13 mouse cellular contexts compared by ENCODE assay signal in genomic region chr17:79817995-79818394, GRCm38 (mm10).
A peak's percentile ranks its signal among the peaks of the same experiment; 100 is the strongest.
DNase-seq lines count a peak whose midpoint lies in the region; ATAC-seq and TF ChIP-seq lines count a peak whose summit lies in the region.
"Had no signal": no experiment of that assay in that cellular context is flagged by ENCODE, and none has a peak within 500 bp of the region (broad histone marks: within the 10 kb centered on the region; RNA-seq: fewer than 3 reads in every experiment).

No protein-coding gene starts in this region.

- DNase-seq in forebrain, embryonic 11.5 days (ENCODE audit: low spot score), result peak; percentile 50
- DNase-seq in forebrain, postnatal 0 days, result no peak
- DNase-seq in ES-E14 (ENCODE audit: low read depth, low spot score), result peak; percentile 6
- peak; percentile 58 to 71 for DNase-seq in kidney, postnatal 36 days
- no peak for DNase-seq in thymus, postnatal 0 days (ENCODE audit: low spot score)
- DNase-seq in cerebellum, adult 9-10 months, result no peak
- DNase-seq: cerebellum, adult 18-20 months; gastrocnemius, postnatal 36 days had no signal

- no peak overlapping the region for H3K9ac ChIP-seq in forebrain, embryonic 11.5 days (ENCODE audit: low read length)
- no peak overlapping the region for H3K9ac ChIP-seq in forebrain, postnatal 0 days
- no peak overlapping the region for H3K9ac ChIP-seq in ES-E14 (ENCODE audit: insufficient read depth, low read depth, low read length, poor library complexity, severe bottlenecking)
- H3K9ac ChIP-seq in intestine, embryonic 15.5 days, result no peak overlapping the region
- H3K9ac ChIP-seq in heart, embryonic 12.5 days, result no peak overlapping the region
- H3K9ac ChIP-seq: hindbrain, embryonic 15.5 days; neural tube, embryonic 13.5 days had no signal

- 0 out of 2 replicates have a peak, but pooled peaks have one; percentile 39 for ATAC-seq in forebrain, embryonic 11.5 days (replicated peaks; ENCODE audit: low FRiP score)
- ATAC-seq in forebrain, postnatal 0 days, result no peak
- peak; percentile 82 for ATAC-seq in intestine, embryonic 15.5 days
- no peak for ATAC-seq in heart, embryonic 12.5 days (ENCODE audit: insufficient number of reproducible peaks, low FRiP score)

- no peak for TF ChIP-seq CTCF in forebrain, postnatal 0 days (IDR thresholded peaks at IDR 0.05; ENCODE audit: low read depth)

- H3K4me2 ChIP-seq in forebrain, embryonic 11.5 days (ENCODE audit: low read depth, low read length, severe bottlenecking), result no peak overlapping the region
- no peak overlapping the region for H3K4me2 ChIP-seq in forebrain, postnatal 0 days (ENCODE audit: low read depth)
- 0 out of 2 replicates have a peak overlapping the region, but pooled peaks have one; percentile 0 for H3K4me2 ChIP-seq in intestine, embryonic 15.5 days (replicated peaks)
- no peak overlapping the region for H3K4me2 ChIP-seq in heart, embryonic 12.5 days
- H3K4me2 ChIP-seq: hindbrain, embryonic 15.5 days; neural tube, embryonic 13.5 days had no signal

- in situ Hi-C loops in ES-E14 (cut with MboI; ENCODE audit: low sequenced_read_pairs in 2 of 2, unreplicated experiment in 2 of 2), result no loop called here

- H3K4me3 ChIP-seq in forebrain, embryonic 11.5 days (ENCODE audit: low read depth, low read length), result no peak overlapping the region
- no peak overlapping the region for H3K4me3 ChIP-seq in forebrain, postnatal 0 days (ENCODE audit: low read depth, low read length)
- H3K4me3 ChIP-seq in ES-E14 (ENCODE audit: insufficient read depth in 1 of 2, low read depth in 1 of 2, low read length in 2 of 2, poor library complexity in 1 of 2, severe bottlenecking in 1 of 2), result no peak overlapping the region
- no peak overlapping the region for H3K4me3 ChIP-seq in intestine, embryonic 15.5 days (replicated peaks)
- no peak overlapping the region for H3K4me3 ChIP-seq in heart, embryonic 12.5 days
- H3K4me3 ChIP-seq: hindbrain, embryonic 15.5 days; neural tube, embryonic 13.5 days had no signal

- no peaks in the 10 kb centered on the region for H3K36me3 ChIP-seq in forebrain, embryonic 11.5 days (ENCODE audit: control insufficient read depth, insufficient read depth, low read length)
- no peaks in the 10 kb centered on the region for H3K36me3 ChIP-seq in forebrain, postnatal 0 days (ENCODE audit: insufficient read depth)
- H3K36me3 ChIP-seq in ES-E14 (ENCODE audit: control insufficient read depth, insufficient read depth, low read length, poor library complexity, severe bottlenecking), result no peaks in the 10 kb centered on the region
- H3K36me3 ChIP-seq in intestine, embryonic 15.5 days, result no peaks in the 10 kb centered on the region
- H3K36me3 ChIP-seq in heart, embryonic 12.5 days, result no peaks in the 10 kb centered on the region
- H3K36me3 ChIP-seq: G1E; hindbrain, embryonic 15.5 days; neural tube, embryonic 13.5 days had no signal

- no peaks in the 10 kb centered on the region for H3K9me3 ChIP-seq in forebrain, embryonic 11.5 days (ENCODE audit: control insufficient read depth, low read length)
- no peaks in the 10 kb centered on the region for H3K9me3 ChIP-seq in forebrain, postnatal 0 days (ENCODE audit: low read length)
- no peaks in the 10 kb centered on the region for H3K9me3 ChIP-seq in ES-E14 (ENCODE audit: control insufficient read depth, insufficient read depth, low read depth, low read length)
- H3K9me3 ChIP-seq in intestine, embryonic 15.5 days, result no peaks in the 10 kb centered on the region
- no peaks in the 10 kb centered on the region for H3K9me3 ChIP-seq in heart, embryonic 12.5 days (replicated peaks)
- H3K9me3 ChIP-seq: G1E; hindbrain, embryonic 15.5 days; neural tube, embryonic 13.5 days had no signal

- peaks cover 31% of the 10 kb centered on the region for H3K27me3 ChIP-seq in forebrain, embryonic 11.5 days (ENCODE audit: control insufficient read depth, insufficient read depth, low read length)
- no peaks in the 10 kb centered on the region for H3K27me3 ChIP-seq in forebrain, postnatal 0 days (ENCODE audit: insufficient read depth, low read length)
- no peaks in the 10 kb centered on the region for H3K27me3 ChIP-seq in intestine, embryonic 15.5 days (replicated peaks)
- no peaks in the 10 kb centered on the region for H3K27me3 ChIP-seq in heart, embryonic 12.5 days (replicated peaks)

- no peak overlapping the region for H3K27ac ChIP-seq in forebrain, embryonic 11.5 days (ENCODE audit: low read depth, low read length)
- no peak overlapping the region for H3K27ac ChIP-seq in forebrain, postnatal 0 days (ENCODE audit: low read depth, low read length)
- H3K27ac ChIP-seq in ES-E14 (ENCODE audit: insufficient read depth, low read depth, low read length, poor library complexity, severe bottlenecking), result no peak overlapping the region
- H3K27ac ChIP-seq in intestine, embryonic 15.5 days, result no peak overlapping the region
- no peak overlapping the region for H3K27ac ChIP-seq in heart, embryonic 12.5 days (ENCODE audit: poor library complexity, severe bottlenecking)
- H3K27ac ChIP-seq: hindbrain, embryonic 15.5 days; neural tube, embryonic 13.5 days had no signal

- 4% methylated on average over 7 of the region's 7 CpGs for WGBS in forebrain, embryonic 11.5 days
- 10% methylated on average over 7 of the region's 7 CpGs for WGBS in forebrain, postnatal 0 days
- WGBS in intestine, embryonic 15.5 days, result 16% methylated on average over 7 of the region's 7 CpGs
- 24% methylated on average over 7 of the region's 7 CpGs for WGBS in heart, embryonic 12.5 days

- peaks cover 6% of the 10 kb centered on the region; the same call in 1 of the 2 replicates for H3K4me1 ChIP-seq in forebrain, embryonic 11.5 days (replicated peaks; ENCODE audit: control insufficient read depth, insufficient read depth, low read length)
- no peaks in the 10 kb centered on the region for H3K4me1 ChIP-seq in forebrain, postnatal 0 days (ENCODE audit: insufficient read depth)
- 0 out of 4 replicates have a peak, but pooled peaks cover 0 to 2% of the 10 kb centered on the region in 2 experiments for H3K4me1 ChIP-seq in ES-E14 (ENCODE audit: control insufficient read depth in 2 of 2, insufficient read depth in 2 of 2, low read length in 2 of 2, poor library complexity in 1 of 2)
- 0 out of 2 replicates have a peak, but pooled peaks cover 9% of the 10 kb centered on the region for H3K4me1 ChIP-seq in intestine, embryonic 15.5 days (replicated peaks)
- H3K4me1 ChIP-seq in heart, embryonic 12.5 days (replicated peaks), result no peaks in the 10 kb centered on the region

TF ChIP-seq in ES-E14, 5 proteins besides CTCF, POLR2A, EP300 and RAD21:
- TF ChIP-seq MAFK (IDR thresholded peaks at IDR 0.05; ENCODE audit: insufficient read depth, low read depth, low read length) (no peak), ZC3H11A (IDR thresholded peaks at IDR 0.05; ENCODE audit: borderline replicate concordance, low read depth, low read length) (no peak), CHD2 (IDR thresholded peaks at IDR 0.05; ENCODE audit: low read depth, low read length) (no peak), ZNF384 (IDR thresholded peaks at IDR 0.05; ENCODE audit: low read depth, low read length) (no peak), HCFC1 (IDR thresholded peaks at IDR 0.05; ENCODE audit: borderline replicate concordance, insufficient read depth, low read length) (no peak)

Comparison
In these comparisons a context has a peak if more than half of its experiments do, and no peak if none do; other contexts are left out.
1. ATAC-seq: peak in forebrain, embryonic 11.5 days (single experiment) and intestine, embryonic 15.5 days (single experiment); none in forebrain, postnatal 0 days (single experiment) and heart, embryonic 12.5 days (single experiment).
2. DNase-seq: peak in forebrain, embryonic 11.5 days (single experiment), ES-E14 (single experiment) and kidney, postnatal 36 days (2 of 2); none in forebrain, postnatal 0 days (single experiment), thymus, postnatal 0 days (single experiment) and cerebellum, adult 9-10 months (single experiment).